7 mouse cellular contexts compared by ENCODE assay signal in genomic region chr17:25984066-25984465, GRCm38 (mm10). TPM values are rescaled to one million over a fixed set of nuclear protein-coding genes. Genes with fewer than 3 reads are reported as not detected.
DNase-seq lines count a peak whose midpoint lies in the region; ATAC-seq and TF ChIP-seq lines count a peak whose summit lies in the region.

No protein-coding gene starts in this region.

- 0 out of 2 replicates have a peak, but pooled peaks cover 6% of the 10 kb centered on the region for H3K4me1 ChIP-seq in lung, embryonic 14.5 days (ENCODE audit: insufficient read depth)
- peaks cover 33% of the 10 kb centered on the region for H3K4me1 ChIP-seq in forebrain, embryonic 15.5 days
- peaks cover 41% of the 10 kb centered on the region for H3K4me1 ChIP-seq in limb, embryonic 15.5 days
- peaks cover 29% of the 10 kb centered on the region for H3K4me1 ChIP-seq in stomach, embryonic 16.5 days (ENCODE audit: control insufficient read depth, insufficient read depth, low read length)

- no peak for TF ChIP-seq CTCF in lung, embryonic 14.5 days (IDR thresholded peaks at IDR 0.05; ENCODE audit: low read depth)

- peaks cover 4% of the 10 kb centered on the region; the same call in 1 of the 2 replicates for H3K36me3 ChIP-seq in lung, embryonic 14.5 days (ENCODE audit: insufficient read depth)
- 0 out of 2 replicates have a peak, but pooled peaks cover 2% of the 10 kb centered on the region for H3K36me3 ChIP-seq in forebrain, embryonic 15.5 days
- peaks cover 6% of the 10 kb centered on the region; the same call in 1 of the 2 replicates for H3K36me3 ChIP-seq in limb, embryonic 15.5 days
- no peaks in the 10 kb centered on the region for H3K36me3 ChIP-seq in stomach, embryonic 16.5 days (ENCODE audit: control insufficient read depth, insufficient read depth, low read length)

- H3K9ac ChIP-seq in lung, embryonic 14.5 days: peak overlapping the region; percentile 88
- H3K9ac ChIP-seq in forebrain, embryonic 15.5 days (replicated peaks): no peak overlapping the region
- no peak overlapping the region for H3K9ac ChIP-seq in limb, embryonic 15.5 days
- peak overlapping the region; percentile 95 for H3K9ac ChIP-seq in stomach, embryonic 16.5 days (ENCODE audit: low read length)

- no peak overlapping the region for H3K27ac ChIP-seq in lung, embryonic 14.5 days (ENCODE audit: low read depth)
- no peak overlapping the region for H3K27ac ChIP-seq in forebrain, embryonic 15.5 days (replicated peaks)
- no peak overlapping the region for H3K27ac ChIP-seq in limb, embryonic 15.5 days
- no peak overlapping the region; the same call in 1 of the 2 replicates for H3K27ac ChIP-seq in stomach, embryonic 16.5 days (ENCODE audit: low read length)

- WGBS in lung, embryonic 14.5 days: 95% methylated on average over 1 of the region's 1 CpGs
- WGBS in forebrain, embryonic 15.5 days: 100% methylated on average over 1 of the region's 1 CpGs
- 97% methylated on average over 1 of the region's 1 CpGs for WGBS in limb, embryonic 15.5 days
- WGBS in stomach, embryonic 16.5 days: 100% methylated on average over 1 of the region's 1 CpGs

- H3K4me2 ChIP-seq in lung, embryonic 14.5 days: peak overlapping the region; percentile 88
- H3K4me2 ChIP-seq in forebrain, embryonic 15.5 days (replicated peaks): peak overlapping the region; percentile 85
- peak overlapping the region; percentile 60; the same call in 1 of the 2 replicates for H3K4me2 ChIP-seq in limb, embryonic 15.5 days
- H3K4me2 ChIP-seq in stomach, embryonic 16.5 days (ENCODE audit: low read depth, low read length): peak overlapping the region; percentile 71

- no peaks in the 10 kb centered on the region for H3K9me3 ChIP-seq in lung, embryonic 14.5 days (ENCODE audit: low read depth, low read length)
- no peaks in the 10 kb centered on the region for H3K9me3 ChIP-seq in forebrain, embryonic 15.5 days
- H3K9me3 ChIP-seq in limb, embryonic 15.5 days: no peaks in the 10 kb centered on the region
- no peaks in the 10 kb centered on the region for H3K9me3 ChIP-seq in stomach, embryonic 16.5 days (replicated peaks; ENCODE audit: control insufficient read depth, low read length)

- H3K27me3 ChIP-seq in lung, embryonic 14.5 days (ENCODE audit: insufficient read depth, low read length): no peaks in the 10 kb centered on the region
- no peaks in the 10 kb centered on the region for H3K27me3 ChIP-seq in forebrain, embryonic 15.5 days
- H3K27me3 ChIP-seq in limb, embryonic 15.5 days: no peaks in the 10 kb centered on the region
- no peaks in the 10 kb centered on the region for H3K27me3 ChIP-seq in stomach, embryonic 16.5 days (ENCODE audit: control insufficient read depth, insufficient read depth, low read length)

- ATAC-seq in lung, embryonic 14.5 days (ENCODE audit: insufficient read depth): no peak
- ATAC-seq in forebrain, embryonic 15.5 days (replicated peaks): no peak
- no peak for ATAC-seq in limb, embryonic 15.5 days (ENCODE audit: insufficient number of reproducible peaks, low FRiP score, low TSS enrichment, low read depth)
- no peak for ATAC-seq in stomach, embryonic 16.5 days (ENCODE audit: insufficient read depth, low FRiP score)
- no peak for ATAC-seq in erythroid progenitor cell, adult 5-6 weeks (replicated peaks; ENCODE audit: low FRiP score, poor library complexity, severe bottlenecking)

- no peak for DNase-seq in lung, embryonic 14.5 days
- no peak for DNase-seq in lung, postnatal 4 days
- DNase-seq in adipocyte (ENCODE audit: low spot score): no peak

- H3K4me3 ChIP-seq in lung, embryonic 14.5 days (ENCODE audit: low read depth, low read length): peak overlapping the region; percentile 95
- H3K4me3 ChIP-seq in forebrain, embryonic 15.5 days: peak overlapping the region; percentile 91
- H3K4me3 ChIP-seq in limb, embryonic 15.5 days: peak overlapping the region; percentile 89; the same call in 1 of the 2 replicates
- H3K4me3 ChIP-seq in stomach, embryonic 16.5 days (replicated peaks; ENCODE audit: low read length): peak overlapping the region; percentile 96

RNA-seq across cellular contexts. Expression of gene Capn15, which starts 1.5 kb away (rescaled TPM):
- polyA plus RNA-seq in lung, embryonic 14.5 days (2014; fragmentation: Nextera tagmentation; extraction: Ambion mirVana): 26.7 and 30.5 TPM in 2 replicates
- polyA plus RNA-seq in forebrain, embryonic 15.5 days (2015; fragmentation: Nextera tagmentation; extraction: Ambion mirVana): 23.9 and 24.8 TPM in 2 replicates
- 24.5 and 29.0 TPM in 2 replicates for polyA plus RNA-seq in limb, embryonic 15.5 days (2015; fragmentation: Nextera tagmentation; extraction: Ambion mirVana)
- 21.6 and 23.3 TPM in 2 replicates for polyA plus RNA-seq in stomach, embryonic 16.5 days (2015; fragmentation: Nextera tagmentation; extraction: Ambion mirVana)
- 9.6 and 9.7 TPM in 2 replicates for total RNA-seq in erythroid progenitor cell, adult 5-6 weeks (2015; ENCODE audit: low replicate concordance)
- total RNA-seq in erythroid progenitor cell, adult 5-6 weeks (2017; ENCODE audit: low replicate concordance): 5.7 and 9.1 TPM in 2 replicates

RNA-seq across cellular contexts. Expression of gene A930017K11Rik, which starts 31.7 kb away (rescaled TPM):
- polyA plus RNA-seq in lung, embryonic 14.5 days (2014; fragmentation: Nextera tagmentation; extraction: Ambion mirVana): 0.16 and 0.26 TPM in 2 replicates
- 0.09 TPM in 1 of 2 replicates, not detected in the other for polyA plus RNA-seq in forebrain, embryonic 15.5 days (2015; fragmentation: Nextera tagmentation; extraction: Ambion mirVana)
- polyA plus RNA-seq in limb, embryonic 15.5 days (2015; fragmentation: Nextera tagmentation; extraction: Ambion mirVana): 0.06 and 0.14 TPM in 2 replicates
- 0.11 and 0.31 TPM in 2 replicates for polyA plus RNA-seq in stomach, embryonic 16.5 days (2015; fragmentation: Nextera tagmentation; extraction: Ambion mirVana)
- total RNA-seq in erythroid progenitor cell, adult 5-6 weeks (2015; ENCODE audit: low replicate concordance): not detected in 2 replicates
- not detected in 2 replicates for total RNA-seq in erythroid progenitor cell, adult 5-6 weeks (2017; ENCODE audit: low replicate concordance)

RNA-seq across cellular contexts. Expression of gene Nhlrc4, which starts 39.3 kb away (rescaled TPM):
- not detected in 2 replicates for polyA plus RNA-seq in lung, embryonic 14.5 days (2014; fragmentation: Nextera tagmentation; extraction: Ambion mirVana)
- not detected in 2 replicates for polyA plus RNA-seq in forebrain, embryonic 15.5 days (2015; fragmentation: Nextera tagmentation; extraction: Ambion mirVana)
- 0.42 TPM in 1 of 2 replicates, not detected in the other for polyA plus RNA-seq in limb, embryonic 15.5 days (2015; fragmentation: Nextera tagmentation; extraction: Ambion mirVana)
- 0.12 and 0.66 TPM in 2 replicates for polyA plus RNA-seq in stomach, embryonic 16.5 days (2015; fragmentation: Nextera tagmentation; extraction: Ambion mirVana)
- total RNA-seq in erythroid progenitor cell, adult 5-6 weeks (2015; ENCODE audit: low replicate concordance): 13.7 and 13.8 TPM in 2 replicates
- total RNA-seq in erythroid progenitor cell, adult 5-6 weeks (2017; ENCODE audit: low replicate concordance): 13.7 and 18.9 TPM in 2 replicates

RNA-seq across cellular contexts. Expression of gene Pigq, which starts 39.3 kb away (rescaled TPM):
- 65.9 and 69.0 TPM in 2 replicates for polyA plus RNA-seq in lung, embryonic 14.5 days (2014; fragmentation: Nextera tagmentation; extraction: Ambion mirVana)
- polyA plus RNA-seq in forebrain, embryonic 15.5 days (2015; fragmentation: Nextera tagmentation; extraction: Ambion mirVana): 51.7 and 53.4 TPM in 2 replicates
- 45.7 and 47.8 TPM in 2 replicates for polyA plus RNA-seq in limb, embryonic 15.5 days (2015; fragmentation: Nextera tagmentation; extraction: Ambion mirVana)
- polyA plus RNA-seq in stomach, embryonic 16.5 days (2015; fragmentation: Nextera tagmentation; extraction: Ambion mirVana): 57.2 and 62.0 TPM in 2 replicates
- 1,618 and 1,746 TPM in 2 replicates for total RNA-seq in erythroid progenitor cell, adult 5-6 weeks (2015; ENCODE audit: low replicate concordance)
- 1,554 and 1,638 TPM in 2 replicates for total RNA-seq in erythroid progenitor cell, adult 5-6 weeks (2017; ENCODE audit: low replicate concordance)

Comparison
In these comparisons a context has a peak if more than half of its experiments do, and no peak if none do; other contexts are left out.
1. H3K9ac ChIP-seq: peak in lung, embryonic 14.5 days (single experiment) and stomach, embryonic 16.5 days (single experiment); none in forebrain, embryonic 15.5 days (single experiment) and limb, embryonic 15.5 days (single experiment).
2. Peak in every context shown above with its lines, with median percentiles within 50 percentile points of each other: H3K4me2 ChIP-seq and H3K4me3 ChIP-seq.